Mouse (Mus musculus) lung, adult 18-20 months (tissue): ENCODE measurements around the gene Eif2s2.

ENCODE experiments used
- DNase-seq, 2 experiments: peaks; one replicate each; pipeline ENCODE4 v3.0.0; 2022; ENCODE audit warnings: mixed read lengths in 2 of 2

Gene Eif2s2

DNA sequence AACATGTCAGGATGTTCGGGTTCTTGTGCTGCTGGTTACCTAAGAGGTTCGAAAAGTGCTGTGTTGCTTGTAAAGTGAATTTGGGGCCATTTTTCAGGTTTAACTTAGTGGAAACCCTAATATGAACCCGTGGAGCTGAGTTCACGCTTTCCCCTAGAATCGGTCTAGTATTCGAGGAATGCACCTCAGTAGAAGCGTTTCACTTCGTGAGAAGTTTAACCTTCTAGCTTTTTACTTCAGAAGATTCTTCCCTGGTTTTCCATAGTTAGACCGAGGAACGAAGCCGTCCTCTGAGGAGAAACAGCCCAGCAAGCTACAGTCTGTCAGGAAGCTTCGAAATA lies 280 bp upstream of the Eif2s2 start:
- no peak for DNase-seq

- DNase-seq, result no peak
Measured at GRCm38 (mm10) chr2:154891585-154891984, 1.1 kb downstream of the Eif2s2 start.

GRCm38 (mm10) chr2:154876621-154877020 lies 16.1 kb downstream of the Eif2s2 start:
- DNase-seq, result no peak

- DNase-seq, result no peak
Measured at GRCm38 (mm10) chr2:154869954-154870641, 22.6 kb downstream of the Eif2s2 start.

DNA sequence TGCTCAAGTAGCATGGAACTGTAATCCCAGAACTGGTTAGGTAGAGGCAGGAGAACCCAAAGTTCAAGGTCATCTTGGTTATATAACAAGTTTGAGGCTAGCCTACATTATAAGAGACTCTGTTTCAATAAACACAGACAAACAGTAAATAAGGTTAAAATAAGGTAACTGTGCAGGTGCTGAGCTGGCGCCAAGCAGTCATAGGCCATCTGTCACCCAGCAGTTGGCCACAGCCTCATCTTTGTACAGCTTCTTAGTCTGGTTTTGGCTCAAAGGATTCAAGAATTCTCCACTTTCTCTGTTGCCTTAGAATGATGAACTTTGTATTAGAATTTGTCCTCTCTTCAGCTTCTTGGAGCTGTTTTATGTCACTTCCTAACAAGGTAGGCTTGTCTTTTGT lies 24.6 kb downstream of the Eif2s2 start:
- DNase-seq, result no peak

DNA sequence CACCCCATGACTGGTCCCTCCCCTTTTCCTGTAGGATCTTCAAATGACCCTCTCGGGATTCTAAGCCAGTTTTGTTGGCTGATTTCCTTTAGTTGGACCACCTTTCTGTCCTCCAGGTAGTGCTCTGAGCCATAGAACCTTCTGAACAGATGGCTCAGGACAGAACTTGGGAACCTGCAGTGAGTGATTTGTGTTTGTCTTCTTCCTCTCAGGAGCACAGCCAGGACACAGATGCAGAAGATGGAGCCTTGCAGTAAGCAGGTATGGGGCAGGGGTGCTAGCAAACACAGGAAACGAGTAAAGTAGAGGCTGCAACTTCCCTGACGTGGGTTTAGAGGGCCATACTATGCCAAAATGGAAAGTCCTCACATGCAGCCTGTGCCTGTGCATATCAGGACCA lies 27.0 kb downstream of the Eif2s2 start:
- DNase-seq, result no peak

GRCm38 (mm10) chr2:154863672-154864071 lies 29.1 kb downstream of the Eif2s2 start:
- no peak for DNase-seq

DNA sequence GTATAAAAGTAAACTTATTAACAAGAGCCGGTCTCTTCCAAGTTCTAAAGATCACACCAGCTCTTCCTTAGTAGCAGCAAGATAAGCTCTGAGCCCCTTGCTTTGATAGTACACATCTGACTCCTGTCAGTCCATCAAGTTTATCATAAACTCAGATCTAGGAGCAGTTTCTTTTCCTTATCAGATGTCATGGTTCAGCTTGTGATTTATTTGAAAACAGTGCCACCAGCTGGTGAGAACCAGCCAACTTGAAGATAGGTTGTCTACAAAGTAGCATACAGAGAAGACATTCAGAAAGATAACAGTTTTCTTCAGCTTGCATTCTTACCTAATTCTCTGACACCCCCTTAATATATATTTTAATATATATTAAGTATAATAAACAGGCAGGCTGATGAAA lies 37.4 kb downstream of the Eif2s2 start:
- DNase-seq, result peak; percentile 35 to 66

GRCm38 (mm10) chr2:154848086-154848485 lies 44.6 kb downstream of the Eif2s2 start:
- no peak for DNase-seq

- DNase-seq, result no peak
Measured at GRCm38 (mm10) chr2:154836537-154836936, 56.2 kb downstream of the Eif2s2 start.

GRCm38 (mm10) chr2:154834149-154834865 lies 58.4 kb downstream of the Eif2s2 start:
- no peak for DNase-seq

GRCm38 (mm10) chr2:154832471-154832870 lies 60.3 kb downstream of the Eif2s2 start:
- DNase-seq, result no peak

DNA sequence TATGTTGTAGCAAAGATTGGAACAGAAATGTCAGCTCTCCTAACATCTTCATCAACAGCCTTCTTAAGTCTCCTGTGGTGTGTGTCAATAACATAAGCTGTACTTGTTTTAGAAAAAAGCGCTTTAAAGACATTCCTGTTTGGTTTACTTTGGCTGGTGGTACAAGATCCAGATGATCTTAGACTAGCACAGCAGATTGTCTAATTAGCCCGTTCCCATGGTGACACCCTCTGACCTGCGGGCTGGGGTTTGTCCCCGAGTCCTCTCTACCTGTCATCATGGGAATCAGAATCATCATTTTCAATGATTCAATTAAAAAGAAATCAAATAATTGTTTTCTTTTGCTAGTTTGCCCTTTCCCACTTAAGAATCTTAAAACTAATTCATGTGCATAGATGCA lies 65.2 kb downstream of the Eif2s2 start:
- no peak for DNase-seq

DNA sequence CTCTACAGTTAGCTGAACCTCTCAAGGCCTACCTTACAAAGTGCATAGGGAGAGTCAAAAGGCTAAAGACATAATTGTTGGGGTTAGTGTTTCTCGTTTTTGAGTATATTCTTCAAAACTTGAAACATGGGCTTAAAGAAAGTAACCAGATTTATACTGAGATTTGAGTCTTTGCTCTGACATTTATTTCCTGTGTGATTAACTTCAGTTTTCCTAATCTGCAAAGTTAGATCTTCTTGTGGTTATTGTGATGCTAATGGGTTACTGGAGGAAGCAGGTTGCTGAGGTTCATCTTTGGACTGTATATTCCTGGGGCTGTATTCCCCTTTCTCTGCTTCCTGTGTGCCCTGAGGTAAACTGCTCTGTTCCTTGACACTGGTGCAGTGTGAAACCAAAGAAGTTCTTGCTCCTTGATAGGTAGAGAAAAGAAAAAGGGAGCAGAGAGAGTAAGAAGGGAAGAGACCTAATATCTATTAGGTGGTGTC lies 66.6 kb downstream of the Eif2s2 start:
- no peak for DNase-seq
